Mouse (Mus musculus) embryonic facial prominence, embryonic 12.5 days (tissue): ENCODE measurements around the gene Vac14. TPM values are rescaled to one million over a fixed set of nuclear protein-coding genes. Genes with fewer than 3 reads are reported as not detected.

Experiments
- ATAC-seq: fragments of 200-750 bp; cut with Nextera tagmentation; 2 replicates; pipeline ENCODE4 v1.8.0; 2017; ENCODE audit not compliant: insufficient number of reproducible peaks, insufficient read depth, low FRiP score, low TSS enrichment
- H3K27ac ChIP-seq: fragments of 300-500 bp; sonication (generic); 2 replicates; pipeline ENCODE4 v1.5.1; 2016; ENCODE audit warnings: mild to moderate bottlenecking
- H3K27me3 ChIP-seq: fragments of 300-500 bp; sonication (generic); 2 replicates; pipeline ENCODE4 v1.6.1; 2016; ENCODE audit warnings: mild to moderate bottlenecking, moderate library complexity
- H3K36me3 ChIP-seq: fragments of 300-500 bp; sonication (generic); 2 replicates; pipeline ENCODE4 v1.6.1; 2016; ENCODE audit warnings: mild to moderate bottlenecking
- H3K4me1 ChIP-seq: fragments of 300-500 bp; sonication (generic); 2 replicates; pipeline ENCODE4 v1.6.1; 2016
- H3K4me2 ChIP-seq: fragments of 300-500 bp; sonication (generic); replicated peaks from 2 replicates; pipeline ENCODE4 v1.6.1; 2016; ENCODE audit warnings: mild to moderate bottlenecking, moderate library complexity
- H3K4me3 ChIP-seq: fragments of 300-500 bp; sonication (generic); 2 replicates; pipeline ENCODE4 v1.5.1; 2016; ENCODE audit warnings: mild to moderate bottlenecking
- H3K9ac ChIP-seq: fragments of 300-500 bp; sonication (generic); 2 replicates; pipeline ENCODE4 v1.6.1; 2016; ENCODE audit warnings: mild to moderate bottlenecking, moderate library complexity
- H3K9me3 ChIP-seq: fragments of 300-500 bp; sonication (generic); 2 replicates; pipeline ENCODE4 v1.6.1; 2016; ENCODE audit warnings: mild to moderate bottlenecking, moderate library complexity
- WGBS: fragments of 180-500 bp; shearing (Covaris S2); methylation state at CpG from one replicate; pipeline ENCODE4 v1.1.7; 2016; 5-methylcytosine and 5-hydroxymethylcytosine counted together
- polyA plus RNA-seq: library from polyadenylated mRNA; unstranded; fragments of >200 nt; fragmentation: Nextera tagmentation; extraction: Ambion mirVana; gene quantifications from 2 replicates; pipeline ENCODE4 v1.2.1, GENCODE M21; 2016

The Vac14 gene
- polyA plus RNA-seq, 1 experiment from 2014 or later: 24.8 TPM

DNA sequence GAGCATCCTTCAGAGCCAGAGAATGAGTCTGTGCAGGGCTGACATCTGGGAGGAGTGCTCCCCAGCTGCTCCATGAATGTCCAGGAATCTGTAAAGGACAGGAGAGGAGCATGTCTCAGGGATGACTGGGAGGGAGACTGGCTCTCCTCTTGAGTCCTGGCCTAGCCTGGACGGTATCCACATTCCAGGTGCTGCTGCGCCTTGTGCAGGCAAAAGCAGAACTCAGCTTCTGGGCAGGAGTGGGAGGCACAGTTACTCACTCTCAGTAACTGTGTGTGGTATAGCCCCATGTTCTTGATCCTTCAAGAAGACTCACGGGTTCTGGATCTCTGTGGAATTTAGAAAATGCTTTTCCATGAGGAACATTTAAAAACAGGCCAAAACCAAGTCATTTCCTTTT is 11.7 kb downstream of the Vac14 start:
- Histone ChIP-seq H3K9ac (no peak overlapping the region), H3K36me3 (peaks cover 30% of the 10 kb centered on the region), H3K9me3 (no peaks in the 10 kb centered on the region), H3K27ac (no peak overlapping the region), H3K4me2 (no peak overlapping the region), H3K4me3 (no peak overlapping the region), H3K4me1 (no peaks in the 10 kb centered on the region), H3K27me3 (no peaks in the 10 kb centered on the region)
- 93% methylated on average over 3 of the region's 3 CpGs for whole genome bisulfite sequencing
- no peak for ATAC-seq

DNA sequence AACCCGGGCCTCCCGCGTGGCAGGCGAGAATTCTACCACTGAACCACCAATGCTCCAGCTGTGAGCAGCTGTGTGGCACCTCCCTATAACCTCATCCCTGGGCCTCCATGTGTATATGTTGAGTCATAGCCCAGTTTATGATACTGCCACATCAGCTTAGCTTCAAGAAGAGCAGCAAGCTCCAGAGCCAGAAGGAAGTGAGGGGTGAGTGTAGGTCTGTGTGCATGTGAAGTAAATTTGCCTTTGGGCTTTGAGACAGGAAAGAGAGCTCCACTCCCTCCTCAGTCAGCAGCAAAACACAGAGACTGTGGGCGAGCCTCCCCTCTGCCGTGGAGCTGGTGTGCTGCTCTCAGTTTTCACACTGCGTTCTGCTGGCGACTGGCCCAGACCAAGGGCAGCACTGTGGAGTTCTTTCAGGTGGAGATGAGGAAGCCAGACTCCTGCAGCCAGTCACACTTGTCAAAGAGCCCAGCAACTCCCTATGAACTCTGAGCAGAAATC is 12.2 kb downstream of the Vac14 start:
- 76% methylated on average over 8 of the region's 8 CpGs for WGBS
- no peaks in the 10 kb centered on the region for H3K27me3 ChIP-seq
- H3K4me2 ChIP-seq: no peak overlapping the region
- no peaks in the 10 kb centered on the region for H3K4me1 ChIP-seq
- H3K4me3 ChIP-seq: no peak overlapping the region
- no peak overlapping the region for H3K9ac ChIP-seq
- H3K9me3 ChIP-seq: no peaks in the 10 kb centered on the region
- ATAC-seq: no peak
- H3K27ac ChIP-seq: no peak overlapping the region
- H3K36me3 ChIP-seq: peaks cover 36% of the 10 kb centered on the region

DNA sequence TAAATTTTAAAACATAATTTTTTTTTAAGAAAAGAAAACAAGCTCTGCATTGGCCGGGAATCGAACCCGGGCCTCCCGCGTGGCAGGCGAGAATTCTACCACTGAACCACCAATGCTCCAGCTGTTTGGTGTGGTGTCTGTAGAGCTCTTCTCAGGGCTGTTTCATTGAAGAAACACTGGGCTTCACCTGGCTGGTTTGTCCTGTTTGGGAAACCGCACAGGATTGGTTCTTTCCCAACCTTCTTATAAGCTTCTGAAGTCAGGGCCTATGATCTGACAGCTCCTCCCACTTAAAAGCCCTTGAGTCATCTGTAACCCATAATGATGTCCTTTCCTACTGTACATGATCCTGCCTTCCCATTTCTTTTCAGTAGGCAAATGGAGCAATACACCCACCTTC is 12.8 kb downstream of the Vac14 start:
- Histone ChIP-seq H3K27ac (no peak overlapping the region), H3K4me3 (no peak overlapping the region), H3K9me3 (no peaks in the 10 kb centered on the region), H3K27me3 (no peaks in the 10 kb centered on the region), H3K4me2 (no peak overlapping the region), H3K36me3 (peaks cover 42% of the 10 kb centered on the region), H3K9ac (no peak overlapping the region), H3K4me1 (no peaks in the 10 kb centered on the region)
- ATAC-seq: no peak
- WGBS: 90% methylated on average over 7 of the region's 7 CpGs

DNA sequence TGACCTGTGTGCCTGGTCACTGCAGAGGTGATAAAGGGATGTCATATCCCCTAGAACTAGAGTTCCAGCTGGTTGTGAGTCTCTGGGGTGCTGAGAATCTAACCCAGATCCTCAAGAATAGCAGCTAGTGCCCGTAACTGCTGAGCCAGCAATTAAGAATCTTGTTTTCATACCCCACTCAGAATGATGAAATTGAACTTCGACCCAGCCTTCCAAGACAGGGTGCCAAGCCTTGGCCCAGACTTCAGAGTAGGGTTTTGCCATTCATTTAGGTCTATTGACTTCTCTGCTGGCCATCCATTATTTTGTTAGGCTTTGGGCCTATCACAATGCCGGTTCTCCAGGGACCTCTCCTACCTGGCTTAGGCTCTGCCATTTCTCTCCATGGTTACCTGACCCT is 15.4 kb downstream of the Vac14 start:
- Histone ChIP-seq H3K27me3 (no peaks in the 10 kb centered on the region), H3K9me3 (no peaks in the 10 kb centered on the region), H3K27ac (no peak overlapping the region), H3K4me2 (no peak overlapping the region), H3K9ac (no peak overlapping the region), H3K4me1 (no peaks in the 10 kb centered on the region), H3K36me3 (peaks cover 55% of the 10 kb centered on the region), H3K4me3 (no peak overlapping the region)
- ATAC-seq: no peak
- WGBS: 97% methylated on average over 3 of the region's 3 CpGs

DNA sequence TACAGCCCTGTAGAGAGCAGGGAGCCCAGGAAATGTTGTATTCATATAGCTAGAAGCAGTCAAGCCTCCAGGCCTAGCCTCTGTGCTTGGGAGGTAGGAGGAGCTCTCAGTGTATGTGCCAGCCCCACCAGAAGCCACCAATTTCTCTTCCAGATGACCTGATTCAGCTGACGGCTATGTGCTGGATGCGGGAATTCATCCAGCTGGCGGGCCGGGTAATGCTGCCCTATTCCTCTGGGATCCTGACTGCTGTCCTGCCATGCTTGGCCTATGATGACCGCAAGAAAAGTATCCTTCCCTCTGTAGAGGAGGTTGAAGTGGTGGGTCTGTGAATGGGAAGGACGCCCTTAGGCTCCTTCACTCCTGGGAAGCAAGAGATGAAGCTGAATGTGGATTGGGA is 17.8 kb downstream of the Vac14 start:
- no peak for ATAC-seq
- Histone ChIP-seq H3K27me3 (no peaks in the 10 kb centered on the region), H3K27ac (no peak overlapping the region), H3K9ac (no peak overlapping the region), H3K4me1 (no peaks in the 10 kb centered on the region), H3K36me3 (peaks cover 57% of the 10 kb centered on the region), H3K9me3 (no peaks in the 10 kb centered on the region), H3K4me3 (no peak overlapping the region), H3K4me2 (no peak overlapping the region)
- 91% methylated on average over 6 of the region's 6 CpGs for WGBS

DNA sequence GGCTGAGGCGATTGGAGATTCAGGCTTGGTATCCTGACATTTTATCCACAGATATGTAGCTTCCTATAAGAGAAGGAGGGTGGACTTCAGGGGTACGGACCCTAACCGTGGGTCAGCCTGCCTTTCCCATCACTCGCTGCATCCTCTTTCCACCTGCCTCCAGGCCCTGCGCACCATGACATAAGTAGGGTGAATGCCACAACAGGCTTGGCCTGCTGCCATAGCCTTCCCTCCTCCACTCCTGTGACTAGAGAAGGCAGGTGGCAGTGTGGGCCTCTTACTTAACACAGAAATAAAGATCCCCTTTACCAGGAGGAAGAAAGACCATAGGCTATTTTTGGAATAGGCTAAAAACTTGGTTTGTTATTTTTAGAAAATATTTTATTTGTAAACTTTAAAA is 23.9 kb downstream of the Vac14 start:
- Histone ChIP-seq H3K4me2 (no peak overlapping the region), H3K9ac (no peak overlapping the region), H3K4me3 (no peak overlapping the region), H3K4me1 (no peaks in the 10 kb centered on the region), H3K36me3 (peaks cover 21% of the 10 kb centered on the region), H3K9me3 (no peaks in the 10 kb centered on the region), H3K27me3 (no peaks in the 10 kb centered on the region), H3K27ac (no peak overlapping the region)
- ATAC-seq: no peak
- 82% methylated on average over 5 of the region's 5 CpGs for WGBS

DNA sequence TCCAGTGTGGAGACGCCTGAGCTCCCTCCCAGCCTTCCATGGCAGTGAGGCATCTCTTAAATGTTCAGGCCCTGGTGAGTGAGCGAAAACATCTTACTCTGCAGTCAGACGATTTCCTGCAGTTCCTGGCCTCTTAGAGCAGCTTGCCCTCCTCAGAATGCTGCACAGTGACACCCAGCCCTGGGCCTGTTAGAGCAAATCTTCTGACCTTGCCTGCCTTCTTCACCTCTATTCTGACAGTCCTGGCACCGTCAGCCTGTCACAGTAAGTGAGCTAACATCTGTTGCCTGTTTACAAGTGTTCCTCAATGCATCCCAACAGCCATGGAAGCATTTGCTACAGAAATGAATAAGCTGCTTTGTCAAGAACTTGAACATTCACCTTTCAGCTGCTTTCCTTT is 24.8 kb downstream of the Vac14 start:
- no peak for ATAC-seq
- WGBS: 71% methylated on average over 4 of the region's 4 CpGs
- H3K36me3 ChIP-seq: peaks cover 21% of the 10 kb centered on the region

DNA sequence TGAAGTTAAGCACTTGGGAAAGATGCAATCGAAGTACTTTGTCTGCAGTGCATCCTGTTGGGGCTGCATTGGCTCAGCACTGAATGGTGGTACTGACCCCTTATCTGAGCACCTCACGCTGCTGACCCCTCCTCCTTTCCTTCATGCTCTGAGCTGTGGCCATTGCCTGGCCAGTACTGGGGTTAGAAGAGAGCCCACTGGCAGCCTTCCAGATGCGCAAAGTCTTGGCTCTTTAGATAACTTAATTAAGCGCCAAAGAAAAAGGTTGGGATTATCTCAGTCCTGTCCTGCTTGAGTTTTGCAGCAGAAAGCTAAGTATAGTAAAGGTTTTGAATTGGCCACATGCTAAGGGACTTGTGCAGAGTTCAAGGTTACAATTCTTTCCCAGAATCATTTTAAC is 26.0 kb downstream of the Vac14 start:
- 81% methylated on average over 4 of the region's 4 CpGs for WGBS

More for the DNA sequence above, 24.8 kb downstream of the Vac14 start:
- no peak overlapping the region for H3K4me2 ChIP-seq
- H3K9me3 ChIP-seq: no peaks in the 10 kb centered on the region
- H3K9ac ChIP-seq: no peak overlapping the region
- H3K4me1 ChIP-seq: no peaks in the 10 kb centered on the region
- no peaks in the 10 kb centered on the region for H3K27me3 ChIP-seq
- H3K27ac ChIP-seq: no peak overlapping the region
- H3K4me3 ChIP-seq: no peak overlapping the region

DNA sequence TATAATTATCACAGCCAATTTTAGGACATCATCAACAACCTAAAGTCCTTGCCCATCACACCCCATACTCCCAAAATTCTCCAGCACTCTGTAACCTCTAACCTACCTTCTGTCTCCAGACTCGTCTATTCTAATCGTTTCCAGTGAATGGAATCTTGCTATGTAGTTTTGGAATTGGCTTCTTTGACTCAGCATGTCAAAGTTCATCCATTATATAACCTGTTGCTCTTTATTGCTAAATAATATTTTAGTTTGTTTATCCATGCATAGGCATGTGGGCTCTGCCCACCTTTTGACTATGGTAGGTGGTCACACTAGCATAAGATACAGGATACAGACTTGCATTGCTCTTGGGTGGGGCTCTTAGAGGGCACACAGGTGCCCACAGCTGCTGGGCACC is 26.5 kb downstream of the Vac14 start:
- WGBS: 81% methylated on average over 2 of the region's 2 CpGs
- Histone ChIP-seq H3K4me1 (no peaks in the 10 kb centered on the region), H3K4me3 (no peak overlapping the region)

More for the DNA sequence above, 26.0 kb downstream of the Vac14 start:
- Histone ChIP-seq H3K9ac (no peak overlapping the region), H3K27me3 (no peaks in the 10 kb centered on the region), H3K4me3 (no peak overlapping the region), H3K4me1 (no peaks in the 10 kb centered on the region), H3K4me2 (no peak overlapping the region), H3K36me3 (peaks cover 22% of the 10 kb centered on the region), H3K9me3 (no peaks in the 10 kb centered on the region), H3K27ac (no peak overlapping the region)
- no peak for ATAC-seq

DNA sequence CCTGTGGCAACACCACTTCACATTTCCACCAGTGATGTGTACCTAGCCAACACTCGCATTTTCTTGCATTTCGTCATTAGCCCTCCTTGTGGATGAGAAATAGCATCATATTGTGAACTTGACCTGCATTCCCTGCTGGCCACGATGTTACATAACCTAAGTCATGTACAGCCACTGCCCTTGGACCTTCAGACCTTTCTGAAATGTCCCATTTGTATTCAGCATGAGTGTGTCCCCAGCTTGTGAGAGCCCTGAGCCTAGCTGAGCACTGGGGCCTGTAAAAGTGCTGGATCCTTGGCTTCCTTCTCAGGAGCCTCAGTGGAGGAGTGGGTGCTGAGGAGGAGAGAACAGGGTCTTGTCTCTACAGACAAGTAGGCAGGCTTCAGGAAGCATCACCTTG is 27.0 kb downstream of the Vac14 start:
- Histone ChIP-seq H3K36me3 (peaks cover 23% of the 10 kb centered on the region), H3K27me3 (no peaks in the 10 kb centered on the region), H3K4me1 (no peaks in the 10 kb centered on the region), H3K27ac (no peak overlapping the region), H3K4me2 (no peak overlapping the region), H3K9me3 (no peaks in the 10 kb centered on the region), H3K4me3 (no peak overlapping the region), H3K9ac (no peak overlapping the region)
- no peak for ATAC-seq
- whole genome bisulfite sequencing: 85% methylated on average over 3 of the region's 3 CpGs

More for the DNA sequence above, 26.5 kb downstream of the Vac14 start:
- H3K9me3 ChIP-seq: no peaks in the 10 kb centered on the region
- peaks cover 26% of the 10 kb centered on the region for H3K36me3 ChIP-seq
- H3K4me2 ChIP-seq: no peak overlapping the region
- no peak overlapping the region for H3K9ac ChIP-seq
- no peak for ATAC-seq
- no peak overlapping the region for H3K27ac ChIP-seq
- H3K27me3 ChIP-seq: no peaks in the 10 kb centered on the region

DNA sequence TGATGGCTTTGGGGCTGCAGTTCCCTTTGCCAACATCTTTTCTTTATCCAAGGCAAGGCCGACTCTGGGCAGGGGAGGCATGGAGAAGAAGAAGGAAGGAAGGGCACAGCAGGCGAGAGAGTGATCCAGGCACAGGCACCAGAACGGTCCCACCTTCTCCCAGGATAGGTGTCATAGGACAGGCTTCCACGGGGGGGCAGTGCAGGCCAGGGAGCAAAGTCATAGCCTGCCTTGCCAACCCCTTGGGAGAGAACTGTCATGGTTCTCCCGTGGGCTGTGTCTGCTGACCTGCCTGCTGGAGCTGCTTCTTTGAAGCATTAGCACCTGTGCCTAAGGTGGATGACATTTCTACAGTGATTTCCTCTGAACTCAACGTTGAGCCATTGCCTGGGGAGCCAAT is 27.7 kb downstream of the Vac14 start:
- no peak for ATAC-seq
- Histone ChIP-seq H3K9me3 (no peaks in the 10 kb centered on the region), H3K9ac (no peak overlapping the region), H3K36me3 (peaks cover 26% of the 10 kb centered on the region), H3K4me3 (no peak overlapping the region), H3K4me2 (no peak overlapping the region), H3K27ac (no peak overlapping the region), H3K27me3 (no peaks in the 10 kb centered on the region), H3K4me1 (no peaks in the 10 kb centered on the region)
- 31% methylated on average over 6 of the region's 6 CpGs for WGBS

DNA sequence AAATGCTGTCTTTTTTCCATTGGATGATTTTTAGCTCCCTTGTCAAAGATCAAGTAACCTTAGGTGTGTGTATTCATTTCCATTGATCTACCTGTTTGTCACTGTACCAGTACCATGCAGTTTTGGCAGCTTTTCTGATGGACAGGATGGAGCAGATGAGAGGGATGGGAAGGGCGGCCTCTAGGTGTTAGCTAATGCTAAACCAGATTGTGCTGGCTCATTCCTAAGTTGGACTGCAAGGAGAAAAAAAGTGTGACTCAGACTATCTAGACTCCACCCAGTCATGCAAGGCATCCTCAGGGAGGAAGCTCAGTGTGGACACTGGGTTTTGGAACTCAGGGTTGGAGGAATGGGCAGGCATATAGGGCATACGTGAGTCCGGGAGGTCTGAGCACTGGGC is 30.2 kb downstream of the Vac14 start:
- 93% methylated on average over 3 of the region's 3 CpGs for WGBS
- H3K36me3 ChIP-seq: peaks cover 27% of the 10 kb centered on the region
- no peak overlapping the region for H3K4me3 ChIP-seq

DNA sequence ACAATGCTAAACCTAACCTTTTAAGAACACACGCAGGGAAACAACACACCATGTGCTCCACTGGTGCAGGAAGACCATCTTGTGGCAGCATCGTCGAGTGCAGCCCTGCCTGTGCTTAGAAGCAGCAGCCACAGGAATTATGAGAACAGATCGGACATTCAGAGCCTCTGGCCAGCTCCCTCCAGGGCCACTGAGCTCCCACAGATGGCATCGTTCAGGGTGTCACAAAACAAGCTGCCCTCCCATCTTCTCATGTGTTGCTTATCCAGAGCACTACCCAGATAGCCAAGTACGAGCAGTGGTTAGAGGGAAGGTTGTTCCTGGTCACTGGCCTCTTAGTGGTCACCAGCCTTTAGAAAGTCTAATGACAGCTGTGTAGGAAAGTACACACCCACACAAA is 30.9 kb downstream of the Vac14 start:
- 90% methylated on average over 6 of the region's 6 CpGs for WGBS
- H3K9ac ChIP-seq: no peak overlapping the region
- H3K4me1 ChIP-seq: no peaks in the 10 kb centered on the region
- no peaks in the 10 kb centered on the region for H3K9me3 ChIP-seq
- ATAC-seq: no peak
- H3K27me3 ChIP-seq: no peaks in the 10 kb centered on the region
- H3K4me2 ChIP-seq: no peak overlapping the region
- H3K27ac ChIP-seq: no peak overlapping the region
- no peak overlapping the region for H3K4me3 ChIP-seq
- H3K36me3 ChIP-seq: peaks cover 32% of the 10 kb centered on the region

More for the DNA sequence above, 30.2 kb downstream of the Vac14 start:
- Histone ChIP-seq H3K4me1 (no peaks in the 10 kb centered on the region), H3K9ac (no peak overlapping the region), H3K4me2 (no peak overlapping the region), H3K27ac (no peak overlapping the region), H3K9me3 (no peaks in the 10 kb centered on the region), H3K27me3 (no peaks in the 10 kb centered on the region)
- no peak for ATAC-seq
